Mouse (Mus musculus): ENCODE data around the gene Gli1. TPM values are rescaled to one million over a fixed set of nuclear protein-coding genes. Genes with fewer than 3 reads are reported as not detected.

Gene Gli1
- polyA plus RNA-seq, 1 experiment from 2014 or later = 0.15 TPM

Other genes starting within 250 kb of the Gli1 start
- gene Os9, start 220.8 kb downstream of the Gli1 start, polyA plus RNA-seq (2015; fragmentation: Nextera tagmentation; extraction: Ambion mirVana) = 58.9 and 65.6 TPM in 2 replicates
- 18.7 and 24.3 TPM in 2 replicates for gene B4galnt1, start 176.7 kb downstream of the Gli1 start, polyA plus RNA-seq (2015; fragmentation: Nextera tagmentation; extraction: Ambion mirVana)
- 2.2 and 2.7 TPM in 2 replicates for gene Slc26a10, start 161.3 kb downstream of the Gli1 start, polyA plus RNA-seq (2015; fragmentation: Nextera tagmentation; extraction: Ambion mirVana)
- 4.8 and 5.7 TPM in 2 replicates for gene Arhgef25, start 151.9 kb downstream of the Gli1 start, polyA plus RNA-seq (2015; fragmentation: Nextera tagmentation; extraction: Ambion mirVana)
- 13.4 and 14.8 TPM in 2 replicates for gene Dtx3, start 146.2 kb downstream of the Gli1 start, polyA plus RNA-seq (2015; fragmentation: Nextera tagmentation; extraction: Ambion mirVana)
- gene Pip4k2c, start 130.4 kb downstream of the Gli1 start, polyA plus RNA-seq (2015; fragmentation: Nextera tagmentation; extraction: Ambion mirVana) = 39.1 and 40.1 TPM in 2 replicates
- gene Kif5a, start 78.6 kb downstream of the Gli1 start, polyA plus RNA-seq (2015; fragmentation: Nextera tagmentation; extraction: Ambion mirVana) = 0.09 and 0.11 TPM in 2 replicates
- 65.9 TPM in 2 replicates for gene Dctn2, start 75.6 kb downstream of the Gli1 start, polyA plus RNA-seq (2015; fragmentation: Nextera tagmentation; extraction: Ambion mirVana)
- gene Mbd6, start 53.0 kb downstream of the Gli1 start, polyA plus RNA-seq (2015; fragmentation: Nextera tagmentation; extraction: Ambion mirVana) = 5.7 and 6.5 TPM in 2 replicates
- 100 and 109 TPM in 2 replicates for gene Mars, start 30.2 kb downstream of the Gli1 start, polyA plus RNA-seq (2015; fragmentation: Nextera tagmentation; extraction: Ambion mirVana)
- 12.2 and 13.2 TPM in 2 replicates for gene Arhgap9, start 20.0 kb downstream of the Gli1 start, polyA plus RNA-seq (2015; fragmentation: Nextera tagmentation; extraction: Ambion mirVana)
- gene Inhbe, start 12.4 kb upstream of the Gli1 start, polyA plus RNA-seq (2015; fragmentation: Nextera tagmentation; extraction: Ambion mirVana) = 0.78 and 0.99 TPM in 2 replicates
- 4.3 and 5.9 TPM in 2 replicates for gene Inhbc, start 28.5 kb upstream of the Gli1 start, polyA plus RNA-seq (2015; fragmentation: Nextera tagmentation; extraction: Ambion mirVana)
- gene R3hdm2, start 38.4 kb upstream of the Gli1 start, polyA plus RNA-seq (2015; fragmentation: Nextera tagmentation; extraction: Ambion mirVana) = 10.2 and 13.3 TPM in 2 replicates
- 0.59 and 0.65 TPM in 2 replicates for gene Stac3, start 159.7 kb upstream of the Gli1 start, polyA plus RNA-seq (2015; fragmentation: Nextera tagmentation; extraction: Ambion mirVana)
- gene Ndufa4l2, start 173.0 kb upstream of the Gli1 start, polyA plus RNA-seq (2015; fragmentation: Nextera tagmentation; extraction: Ambion mirVana) = 62.5 and 67.9 TPM in 2 replicates
- 180 and 183 TPM in 2 replicates for gene Shmt2, start 180.5 kb upstream of the Gli1 start, polyA plus RNA-seq (2015; fragmentation: Nextera tagmentation; extraction: Ambion mirVana)
- gene Nxph4, start 192.6 kb upstream of the Gli1 start, polyA plus RNA-seq (2015; fragmentation: Nextera tagmentation; extraction: Ambion mirVana) = 0.14 TPM in 1 of 2 replicates, not detected in the other

Data from liver, embryonic 16.5 days (tissue).